Mouse (Mus musculus) erythroblast, adult 5-6 weeks (primary cell): ENCODE data around the gene Hipk4. TPM values are rescaled to one million over a fixed set of nuclear protein-coding genes. Genes with fewer than 3 reads are reported as not detected.

ENCODE experiments used
- ATAC-seq: replicated peaks from 2 replicates; pipeline ENCODE4 v1.8.0; 2016; ENCODE audit warnings: moderate number of reproducible peaks, mild to moderate bottlenecking, moderate TSS enrichment, inconsistent platforms; ENCODE audit not compliant: poor library complexity, low FRiP score, severe bottlenecking
- total RNA-seq, 2 experiments: library from RNA; stranded (forward) in 1 of 2; stranded (reverse) in 1 of 2; fragments of 150-400 nt in 1 of 2; fragments of 200-764, 138-1000 nt in 1 of 2; gene quantifications; 2 replicates each; pipeline versions ENCODE4 v1.2.3 to v1.2.4; 2015 to 2017; ENCODE audit warnings: low replicate concordance in 2 of 2

Hipk4 gene
- total RNA-seq (2015; ENCODE audit: low replicate concordance) (not detected in 2 replicates), total RNA-seq (2017; ENCODE audit: low replicate concordance) (not detected in 2 replicates)

DNA sequence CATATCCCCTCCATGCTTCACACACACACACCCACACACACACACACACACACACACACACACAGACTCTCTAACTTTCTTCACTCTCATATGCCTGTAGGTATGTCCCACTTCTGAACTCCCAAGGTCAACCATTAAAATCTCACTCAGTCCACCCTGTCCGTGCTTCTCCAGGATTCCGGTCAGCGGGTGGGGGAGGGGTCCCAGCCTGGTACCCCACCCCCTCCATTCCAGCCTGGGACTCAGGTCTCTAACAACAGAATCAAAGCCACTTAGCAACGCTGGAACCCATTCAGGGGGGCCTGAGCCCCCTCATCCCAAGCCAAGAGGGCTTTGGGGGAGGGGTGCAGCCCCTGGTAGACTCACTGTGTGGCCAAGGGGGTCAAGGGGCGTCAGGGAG, at the start of gene Hipk4:
Gene Hipk4 (plus strand): TSS at position 301 of the 400 bp plus-strand sequence.
- no peak for ATAC-seq

DNA sequence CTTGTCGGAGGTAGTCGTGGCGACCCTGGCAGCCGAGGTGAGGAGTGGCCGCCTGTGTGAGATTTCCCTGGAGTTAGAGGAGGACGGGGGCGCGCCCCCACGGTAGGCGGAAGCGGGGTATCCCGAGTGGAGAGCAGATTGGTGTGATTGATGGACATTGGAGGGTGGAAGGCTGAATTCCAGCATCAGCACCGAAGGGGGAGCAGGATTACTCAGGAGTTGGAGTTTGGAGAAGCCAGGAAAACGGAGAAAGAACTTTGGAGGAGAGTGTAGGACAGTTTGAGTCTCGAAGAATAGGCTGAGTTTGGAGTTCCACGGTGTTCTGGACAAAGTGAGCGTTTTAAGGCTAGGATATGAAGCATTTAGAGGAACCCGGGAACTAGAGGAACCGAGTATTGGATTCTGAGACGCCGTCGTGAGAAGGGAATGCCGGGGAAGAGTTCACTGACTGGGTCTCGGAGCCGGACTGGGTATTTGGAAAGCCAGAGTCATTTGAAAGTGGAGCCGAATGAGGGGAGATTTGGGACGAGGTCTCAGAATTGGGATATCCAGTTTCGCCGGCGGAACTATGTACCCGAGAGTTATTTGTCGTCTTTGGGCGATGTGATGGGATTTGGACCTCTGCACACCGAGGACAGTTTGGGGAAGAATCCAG, 49.1 kb upstream of the Hipk4 start:
- ATAC-seq = 0 out of 2 replicates have a peak, but pooled peaks have one; percentile 1

DNA sequence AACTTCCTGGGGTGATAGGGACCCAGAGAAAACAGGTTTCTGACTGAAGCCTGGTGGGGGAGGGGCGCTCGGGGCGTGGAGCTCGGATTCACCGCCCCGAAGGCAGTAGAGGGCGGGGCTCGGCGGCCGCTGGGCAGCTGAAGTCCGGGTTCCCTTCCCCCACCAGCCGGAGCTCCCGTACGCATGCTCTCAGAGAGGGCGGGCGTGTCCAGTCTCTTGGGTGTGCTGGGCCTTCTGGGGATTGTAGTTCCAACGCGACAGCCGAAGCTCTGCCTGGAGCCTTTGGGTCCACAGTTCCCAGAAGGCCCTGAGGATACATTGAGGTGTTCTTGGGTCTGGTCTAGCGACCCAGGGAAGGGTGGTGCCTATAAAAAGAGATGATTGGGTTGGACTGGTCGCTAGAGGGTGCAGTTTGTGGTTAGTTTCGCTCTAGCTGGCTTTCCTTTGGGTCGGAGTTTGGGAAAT, 48.5 kb upstream of the Hipk4 start:
- peak; percentile 76 for ATAC-seq

DNA sequence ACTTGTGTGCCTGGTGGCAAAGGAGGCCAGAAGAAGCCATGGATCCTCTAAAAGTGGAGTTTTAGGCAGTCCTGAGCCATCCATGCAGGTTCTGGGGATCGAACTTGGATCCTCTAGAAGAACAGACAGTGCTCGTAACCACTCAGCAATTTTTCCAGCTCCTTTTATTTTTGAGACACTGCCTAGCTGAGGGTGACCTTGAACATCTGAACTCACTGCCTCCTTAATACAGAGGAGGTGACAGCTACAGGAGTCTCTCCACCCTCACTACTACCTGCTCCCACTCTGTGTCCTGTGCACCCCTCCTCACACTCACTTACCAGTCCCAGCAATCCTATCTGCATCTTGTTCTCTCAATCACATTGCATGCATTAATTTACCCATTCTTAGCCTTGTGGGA, 47.5 kb upstream of the Hipk4 start:
- ATAC-seq = no peak

DNA sequence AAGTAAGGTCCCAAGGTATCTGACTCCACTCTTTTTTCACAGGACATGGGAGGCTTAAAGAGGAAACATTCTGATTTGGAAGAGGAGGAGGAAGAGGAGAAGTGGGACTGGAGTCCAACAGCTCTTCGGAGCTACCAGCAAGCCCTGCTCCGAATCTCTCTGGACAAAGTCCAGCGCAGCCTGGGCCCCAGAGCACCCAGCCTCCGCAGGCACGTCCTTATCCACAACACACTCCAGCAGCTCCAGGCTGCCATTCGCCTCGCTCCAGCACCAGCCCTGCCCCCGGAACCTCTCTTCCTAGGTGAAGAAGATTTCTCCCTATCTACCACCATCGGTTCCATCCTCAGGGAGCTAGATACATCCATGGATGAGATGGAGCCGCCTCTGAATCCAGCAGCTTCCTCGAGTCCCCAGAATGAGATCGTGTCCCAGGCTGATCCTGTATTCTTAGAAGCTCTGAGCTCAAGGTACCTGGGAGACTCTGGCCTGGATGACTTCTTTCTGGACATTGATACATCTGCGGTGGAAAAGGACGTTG, 46.9 kb upstream of the Hipk4 start:
- ATAC-seq = no peak

DNA sequence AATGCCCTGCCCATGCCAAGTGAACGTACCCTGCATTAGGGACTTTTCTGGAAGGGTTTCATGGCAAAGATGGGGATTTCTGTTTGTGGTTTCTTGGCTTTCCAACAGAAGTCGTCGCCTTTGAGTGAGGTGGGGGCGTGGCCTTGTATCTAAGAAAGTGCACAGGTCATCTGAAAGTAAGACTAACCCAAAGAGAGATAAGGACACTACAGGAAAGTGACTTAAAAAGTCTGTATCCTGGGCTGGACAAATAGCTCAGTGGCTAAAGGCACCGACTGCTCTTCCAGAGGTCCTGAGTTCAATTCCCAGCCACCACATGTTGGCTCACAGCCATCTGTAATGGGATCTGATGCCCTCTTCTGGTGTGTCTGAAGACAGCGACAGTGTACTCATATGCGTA, 44.5 kb upstream of the Hipk4 start:
- no peak for ATAC-seq

DNA sequence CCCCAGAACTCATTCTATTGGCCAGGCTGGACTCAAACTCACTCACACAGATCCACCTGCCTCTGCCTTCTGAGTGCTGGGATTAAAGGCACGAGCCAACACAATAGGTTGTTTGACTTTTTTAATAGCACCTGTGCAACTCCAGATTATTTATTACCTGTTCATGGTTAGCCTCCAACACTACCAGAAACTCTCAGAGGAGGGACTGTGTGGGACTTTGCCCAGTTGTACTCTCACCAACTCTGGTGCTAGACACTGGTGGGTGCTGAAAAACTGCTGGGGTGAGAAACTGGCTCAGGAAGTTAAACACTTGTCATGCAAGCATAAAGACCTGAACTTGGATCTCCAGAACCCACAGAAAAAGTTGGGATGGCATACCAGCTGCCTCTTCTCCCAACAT, 43.3 kb upstream of the Hipk4 start:
- ATAC-seq = no peak

DNA sequence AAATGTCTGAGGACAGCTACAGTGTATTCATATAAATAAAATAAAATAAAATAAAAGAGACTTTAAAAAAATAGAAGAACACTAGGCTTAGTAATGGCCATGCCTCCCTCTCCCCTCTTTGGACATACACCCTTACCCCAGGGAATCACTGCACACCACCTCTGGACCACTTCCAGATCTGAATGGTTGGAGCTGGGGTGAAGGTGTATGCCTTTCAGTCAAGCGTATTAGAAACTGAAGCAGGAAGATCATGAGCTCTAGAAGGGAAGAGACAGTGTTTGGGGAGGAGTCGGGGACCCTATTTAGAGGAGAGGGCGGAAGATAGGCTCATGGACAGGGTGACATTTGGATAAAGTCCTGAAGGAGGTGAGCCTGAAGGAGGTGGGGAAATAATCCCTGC, 42.6 kb upstream of the Hipk4 start:
- ATAC-seq = no peak

DNA sequence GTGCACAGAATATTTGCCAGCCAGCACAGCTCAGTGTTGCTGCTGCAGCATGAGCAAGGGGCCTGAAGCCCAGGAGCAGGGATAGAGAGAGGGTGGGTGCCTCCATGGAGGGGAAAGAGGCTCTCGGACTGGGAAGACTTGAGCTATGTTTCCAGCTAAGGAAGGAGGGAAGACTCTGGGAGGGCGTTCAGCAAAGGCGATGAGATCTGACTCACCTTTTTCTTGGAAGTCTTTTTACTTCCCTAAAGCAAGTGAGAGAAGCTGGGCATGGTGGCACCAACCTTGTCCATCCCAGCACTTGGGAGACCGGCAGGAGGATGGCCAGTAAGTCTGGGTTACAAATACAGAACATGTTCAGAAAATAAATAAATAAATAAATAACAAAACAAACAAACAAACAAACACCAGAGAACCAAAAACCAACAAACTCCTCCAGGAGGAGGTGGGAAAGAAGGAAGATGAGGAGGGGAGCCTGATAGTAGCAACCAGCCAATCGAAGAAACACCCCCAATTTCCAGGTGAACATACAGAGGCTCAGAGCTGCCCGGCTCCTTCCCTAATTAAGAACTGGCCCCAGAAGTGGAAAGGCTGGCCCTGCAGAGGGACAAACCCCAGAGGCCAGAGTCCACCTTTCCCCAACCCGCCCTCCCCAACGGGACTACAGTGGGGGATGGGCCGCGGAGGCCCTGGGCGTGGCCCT, 42.0 kb upstream of the Hipk4 start:
- no peak for ATAC-seq

DNA sequence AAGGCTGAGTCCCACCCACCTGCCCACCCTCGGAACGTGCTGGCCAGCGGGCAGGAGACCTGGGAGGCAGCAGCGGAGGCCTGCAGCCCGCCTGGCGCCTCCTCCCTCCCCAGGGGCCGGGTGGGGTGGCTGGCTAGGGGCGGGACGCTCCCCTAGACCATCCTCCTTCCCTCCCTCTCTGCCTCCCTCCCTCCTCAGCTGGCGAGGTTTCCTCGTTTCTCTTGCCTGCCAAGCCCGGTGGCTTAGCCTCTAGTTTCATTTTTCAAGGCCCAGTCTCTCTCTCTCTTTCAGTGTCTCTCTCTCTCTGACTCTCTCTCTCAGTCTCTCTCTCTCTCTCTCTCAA, 41.5 kb upstream of the Hipk4 start:
- peak; percentile 92 for ATAC-seq

DNA sequence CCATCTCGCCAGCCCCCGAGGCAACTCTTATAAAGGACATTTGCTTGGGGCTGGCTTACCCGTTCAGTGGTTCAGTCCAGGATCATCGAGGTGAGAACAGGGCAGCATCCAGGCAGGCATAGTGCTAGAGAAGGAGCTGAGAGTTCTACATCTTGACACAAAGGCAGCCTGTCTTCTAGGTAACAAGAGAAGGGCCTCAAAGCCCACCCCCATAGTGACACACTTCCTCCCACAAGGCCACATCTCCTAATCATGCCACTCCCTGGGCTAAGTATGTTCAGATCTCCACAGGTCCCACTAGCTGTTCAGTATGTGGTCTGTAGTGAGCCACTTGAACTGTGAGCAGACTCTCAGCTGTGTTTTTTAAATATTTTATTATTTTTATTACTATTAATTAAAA, 39.2 kb upstream of the Hipk4 start:
- ATAC-seq = no peak

DNA sequence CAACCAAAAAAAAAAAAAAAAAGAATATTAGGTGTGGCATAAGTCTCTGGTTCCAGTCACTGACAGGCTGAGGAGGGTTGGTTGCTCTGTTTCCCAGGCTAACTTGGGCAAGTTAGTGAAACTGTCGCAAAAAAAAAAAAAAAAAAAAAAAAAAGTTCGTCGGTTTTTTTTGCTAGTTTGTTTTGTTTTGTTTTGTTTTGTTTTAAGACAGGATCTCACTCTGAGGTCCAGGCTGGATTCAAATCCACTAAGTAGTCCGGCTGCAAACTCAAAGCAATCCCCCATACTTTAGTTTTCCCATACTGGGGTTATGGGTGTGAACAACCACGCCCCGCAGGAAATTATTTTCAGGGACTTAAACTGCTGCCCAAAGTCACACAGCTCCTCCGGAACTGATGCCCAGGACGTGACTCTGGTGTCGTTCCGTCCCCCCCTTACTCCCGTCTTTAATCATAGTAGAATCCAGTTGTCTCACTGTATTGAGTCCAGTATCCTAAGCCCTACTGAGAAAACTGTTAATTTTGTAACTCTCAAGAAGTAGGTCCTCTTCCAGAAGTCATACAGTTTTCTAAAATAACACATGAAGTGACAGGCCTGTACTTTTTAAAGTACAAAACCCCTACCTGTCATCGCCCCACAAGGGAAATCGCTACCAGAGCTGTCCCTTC, 36.8 kb upstream of the Hipk4 start:
- ATAC-seq = 0 out of 2 replicates have a peak, but pooled peaks have one; percentile 5

DNA sequence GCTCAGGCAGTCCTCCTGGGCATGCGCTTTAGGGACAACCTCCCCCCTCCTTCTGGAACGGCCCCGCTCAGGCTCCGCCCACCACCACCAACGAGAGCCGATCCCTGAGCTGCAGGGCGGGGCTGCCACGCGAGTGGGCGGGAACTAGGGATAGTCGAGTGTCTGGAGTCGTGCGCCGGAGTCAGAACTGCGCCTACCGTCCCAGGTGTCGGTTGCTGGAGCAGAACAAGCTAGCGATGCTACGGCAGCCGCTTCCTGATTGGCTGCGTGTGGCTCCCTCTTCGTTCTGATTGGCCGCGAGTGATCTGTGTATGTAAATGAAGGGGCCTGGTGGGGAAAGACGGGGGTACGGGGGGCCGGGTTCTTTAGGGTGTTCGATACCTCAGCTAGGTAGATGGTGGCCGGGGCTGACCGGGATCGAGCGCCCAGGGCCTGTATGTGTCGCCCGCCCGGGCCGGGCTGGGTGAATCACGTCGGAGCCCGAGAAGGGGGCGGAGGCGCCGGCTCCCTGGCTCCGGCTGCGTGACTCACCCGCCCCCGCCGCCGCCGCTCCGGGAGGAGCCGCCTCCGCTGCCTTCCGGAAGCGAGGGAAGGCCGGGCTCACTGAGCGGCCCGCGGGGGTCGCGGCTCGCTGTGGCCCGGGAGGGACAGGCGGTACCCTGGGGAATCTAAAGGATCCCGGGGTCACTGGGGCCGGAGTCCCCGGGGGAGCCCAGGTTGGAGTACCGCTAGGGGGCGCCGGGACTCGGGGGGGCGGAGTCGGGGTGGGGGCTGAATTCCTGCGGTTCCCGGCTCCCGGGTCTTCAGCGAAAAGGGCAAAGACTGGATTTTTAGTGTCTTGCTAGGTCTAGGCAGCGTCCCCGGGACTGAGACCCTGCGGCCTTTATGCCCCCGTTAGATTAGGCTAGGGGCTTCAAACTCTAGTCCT, 36.0 kb upstream of the Hipk4 start, which contains the start of gene Sertad1:
Gene Sertad1 (plus strand): TSS at position 141 of the 928 bp plus-strand sequence.
- peak; percentile 79 for ATAC-seq

DNA sequence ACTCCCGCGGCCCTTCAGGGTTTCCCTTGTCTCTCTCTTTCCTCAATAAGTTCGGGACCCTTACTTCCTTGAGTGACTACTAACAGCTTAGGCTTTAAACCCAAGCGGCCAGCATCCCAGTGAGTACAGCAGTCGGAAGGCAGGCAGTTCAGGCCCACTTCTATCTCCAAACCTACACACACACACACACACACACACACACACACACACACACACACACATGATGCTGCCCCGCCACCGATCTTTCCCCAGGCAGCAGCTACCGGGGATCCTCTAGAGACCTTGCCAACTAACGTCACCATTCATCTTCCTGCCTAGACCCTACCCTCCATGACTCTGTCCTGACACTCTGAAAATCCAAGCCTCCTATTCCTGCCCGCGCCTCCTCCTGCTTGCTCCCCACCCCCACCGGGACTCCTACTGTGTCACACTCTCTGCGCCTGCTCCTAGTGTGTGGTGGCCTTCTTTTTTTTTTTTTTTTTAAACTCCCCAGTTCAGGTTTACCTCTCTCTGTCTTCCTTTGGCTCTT, 35.3 kb upstream of the Hipk4 start:
- ATAC-seq = no peak

DNA sequence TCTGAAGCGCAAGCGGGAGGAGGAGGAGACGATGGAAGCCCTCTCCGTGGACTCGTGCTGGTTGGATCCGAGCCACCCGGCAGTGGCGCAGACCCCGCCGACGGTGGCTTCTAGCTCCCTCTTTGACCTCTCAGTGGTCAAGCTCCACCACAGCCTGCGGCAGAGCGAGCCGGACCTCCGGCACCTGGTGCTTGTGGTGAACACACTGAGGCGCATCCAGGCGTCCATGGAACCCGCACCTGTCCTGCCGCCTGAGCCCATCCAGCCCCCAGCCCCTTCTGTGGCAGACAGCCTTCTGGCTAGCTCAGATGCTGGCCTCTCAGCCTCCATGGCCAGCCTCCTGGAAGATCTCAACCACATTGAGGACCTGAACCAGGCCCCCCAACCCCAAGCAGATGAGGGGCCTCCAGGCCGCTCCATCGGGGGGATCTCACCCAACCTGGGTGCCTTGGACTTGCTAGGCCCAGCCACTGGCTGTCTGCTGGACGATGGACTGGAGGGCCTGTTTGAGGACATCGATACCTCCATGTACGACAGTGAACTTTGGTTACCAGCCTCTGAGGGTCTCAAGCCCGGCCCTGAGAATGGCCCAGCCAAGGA, 33.7 kb upstream of the Hipk4 start:
- no peak for ATAC-seq

DNA sequence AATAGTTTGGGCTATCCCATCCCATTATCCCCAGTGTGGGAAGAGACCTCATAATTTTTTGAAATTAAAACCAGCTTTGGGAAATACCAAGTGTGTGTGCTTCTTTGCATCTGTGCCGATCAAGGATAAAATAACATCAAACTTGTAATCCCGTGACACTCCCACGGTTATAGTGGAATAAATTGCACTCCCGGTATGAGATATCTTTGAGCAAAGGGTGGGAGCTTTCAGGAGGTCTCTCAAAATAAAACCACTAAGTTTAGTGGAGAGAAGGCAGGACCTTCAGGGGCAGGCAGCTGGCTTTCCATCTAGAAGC, 32.9 kb upstream of the Hipk4 start:
- ATAC-seq = no peak

DNA sequence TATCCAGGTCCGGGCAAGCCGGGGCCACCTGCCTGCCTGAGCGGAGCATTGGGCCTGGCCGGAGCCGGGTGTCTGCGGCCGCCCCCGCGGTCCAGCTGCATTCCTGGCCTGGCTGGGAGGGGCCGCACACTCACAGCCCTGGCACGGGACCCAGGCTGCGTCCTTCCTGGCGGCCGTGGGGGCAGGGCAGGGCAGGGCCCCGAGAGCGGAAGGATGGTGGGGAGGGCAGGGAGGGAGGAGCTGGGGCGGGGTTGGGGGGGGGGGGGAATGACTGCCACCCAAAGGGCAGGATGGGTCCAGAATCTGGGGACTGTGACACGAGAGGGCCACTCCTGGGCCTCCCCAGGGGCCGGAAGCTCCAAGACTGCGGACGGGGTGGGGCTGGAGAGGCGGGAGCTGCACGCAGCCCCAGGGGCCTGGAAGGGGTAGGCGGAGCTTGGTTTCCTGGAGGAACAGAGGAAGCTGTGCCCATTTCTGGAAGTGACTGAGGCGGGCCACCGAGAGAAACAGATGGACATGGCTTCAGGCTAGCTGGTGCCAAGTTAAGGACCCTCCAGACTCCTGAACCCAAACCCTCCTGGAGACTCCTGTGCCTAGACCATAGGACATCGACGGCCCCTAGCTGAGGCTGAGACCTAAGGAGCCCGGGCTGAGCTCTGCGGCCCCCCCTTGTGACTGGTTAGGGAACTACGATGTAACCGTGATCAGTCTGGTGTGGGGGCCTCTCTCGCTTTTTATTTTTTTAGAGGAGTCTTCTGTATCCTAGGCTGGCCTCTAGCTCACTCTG, 32.3 kb upstream of the Hipk4 start:
- peak; percentile 70 for ATAC-seq

DNA sequence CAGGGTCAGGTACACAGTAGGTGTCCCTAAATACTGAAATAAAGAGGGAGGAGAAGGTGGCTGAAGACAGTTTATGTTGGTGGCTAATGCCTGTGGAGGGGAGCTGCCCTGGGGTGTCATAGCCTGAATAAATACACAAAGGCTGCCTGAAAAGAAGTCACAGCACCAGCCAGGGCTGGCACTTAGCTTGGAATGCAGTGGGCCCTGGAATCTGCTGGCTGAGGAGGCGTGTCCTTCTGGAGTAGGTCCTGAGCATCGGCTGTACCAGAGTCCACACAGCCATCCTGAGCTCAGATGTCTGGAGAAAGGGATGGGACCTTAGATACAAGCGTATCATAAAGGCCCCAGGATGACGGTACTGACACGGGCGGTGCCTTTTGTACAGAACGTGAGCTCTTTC, 31.2 kb upstream of the Hipk4 start:
- no peak for ATAC-seq
